Mouse (Mus musculus) heart, embryonic 15.5 days (tissue): Measurements from ENCODE around the gene Alg13. TPM values are rescaled to one million over a fixed set of nuclear protein-coding genes. Genes with fewer than 3 reads are reported as not detected.

Experiments
- ATAC-seq: fragments of 200-750 bp; cut with Nextera tagmentation; replicated peaks from 2 replicates; pipeline ENCODE4 v1.8.0; 2017; ENCODE audit warnings: low read depth, moderate TSS enrichment; ENCODE audit not compliant: insufficient number of reproducible peaks, insufficient read depth, low FRiP score
- H3K27ac ChIP-seq: fragments of 300-500 bp; sonication (generic); 2 replicates; pipeline ENCODE4 v1.5.1; 2015; ENCODE audit warnings: mild to moderate bottlenecking, inconsistent platforms
- H3K27me3 ChIP-seq: fragments of 300-500 bp; sonication (generic); 2 replicates; pipeline ENCODE4 v1.6.1; 2015; ENCODE audit warnings: inconsistent platforms
- H3K36me3 ChIP-seq: fragments of 300-500 bp; sonication (generic); 2 replicates; pipeline ENCODE4 v1.6.1; 2015; ENCODE audit warnings: mild to moderate bottlenecking, inconsistent platforms
- H3K4me1 ChIP-seq: fragments of 300-500 bp; sonication (generic); replicated peaks from 2 replicates; pipeline ENCODE4 v1.6.1; 2015; ENCODE audit warnings: inconsistent platforms
- H3K4me2 ChIP-seq: fragments of 300-500 bp; sonication (generic); 2 replicates; pipeline ENCODE4 v1.6.1; 2015; ENCODE audit warnings: inconsistent platforms, mild to moderate bottlenecking, moderate library complexity
- H3K4me3 ChIP-seq: fragments of 300-500 bp; sonication (generic); 2 replicates; pipeline ENCODE4 v1.5.1; 2015; ENCODE audit warnings: mild to moderate bottlenecking, inconsistent platforms
- H3K9ac ChIP-seq: fragments of 300-500 bp; sonication (generic); 2 replicates; pipeline ENCODE4 v1.6.1; 2015; ENCODE audit warnings: mild to moderate bottlenecking, inconsistent platforms
- H3K9me3 ChIP-seq: fragments of 300-500 bp; sonication (generic); replicated peaks from 2 replicates; pipeline ENCODE4 v1.6.1; 2016; ENCODE audit warnings: inconsistent platforms
- WGBS: fragments of 180-500 bp; shearing (Covaris S2); methylation state at CpG from one replicate; pipeline ENCODE4 v1.1.7; 2015; ENCODE audit warnings: mixed read lengths; 5-methylcytosine and 5-hydroxymethylcytosine counted together
- microRNA-seq: library from miRNA; unstranded; fragments of <30 nt; microRNA quantifications from one replicate; pipeline ENCODE4, GENCODE M21; 2016
- polyA plus RNA-seq: library from polyadenylated mRNA; unstranded; fragments of >200 nt; fragmentation: Nextera tagmentation; extraction: Ambion mirVana; gene quantifications from 2 replicates; pipeline ENCODE4 v1.2.1, GENCODE M21; 2015

Alg13 gene
- polyA plus RNA-seq, 1 experiment from 2014 or later = 12.6 TPM

DNA sequence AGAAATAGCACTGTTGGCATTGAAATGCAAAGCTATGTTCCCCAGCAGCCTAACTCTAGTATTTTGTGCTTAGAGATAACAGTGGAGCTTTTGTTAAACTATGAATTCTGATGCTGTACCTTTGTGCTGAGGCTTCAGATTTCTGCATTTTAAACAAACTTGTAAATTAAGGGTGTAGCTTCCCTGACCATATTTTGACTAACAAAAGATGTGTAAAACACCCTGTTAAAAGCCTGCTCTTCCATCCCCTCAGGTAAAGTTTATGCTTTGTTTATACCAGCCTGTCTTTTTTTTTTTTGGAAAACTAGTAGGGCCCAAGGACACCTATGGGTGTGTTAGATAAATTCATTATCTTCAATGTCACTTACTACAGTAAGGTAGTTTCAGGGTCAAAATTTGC, 20.3 kb downstream of the Alg13 start:
- H3K36me3 ChIP-seq = no peaks in the 10 kb centered on the region
- H3K27me3 ChIP-seq = no peaks in the 10 kb centered on the region
- H3K9me3 ChIP-seq = no peaks in the 10 kb centered on the region
- H3K27ac ChIP-seq = no peak overlapping the region
- H3K4me3 ChIP-seq = no peak overlapping the region
- H3K4me1 ChIP-seq = no peaks in the 10 kb centered on the region
- no peak overlapping the region for H3K4me2 ChIP-seq
- no peak overlapping the region for H3K9ac ChIP-seq
- no peak for ATAC-seq

GRCm38 (mm10) chrX:144338355-144338754, 20.8 kb downstream of the Alg13 start:
- Histone ChIP-seq H3K4me1 (no peaks in the 10 kb centered on the region), H3K4me2 (no peak overlapping the region), H3K36me3 (no peaks in the 10 kb centered on the region), H3K27ac (no peak overlapping the region), H3K9ac (no peak overlapping the region), H3K27me3 (no peaks in the 10 kb centered on the region), H3K9me3 (no peaks in the 10 kb centered on the region), H3K4me3 (no peak overlapping the region)
- ATAC-seq = no peak

GRCm38 (mm10) chrX:144374196-144374595, 56.6 kb downstream of the Alg13 start:
- WGBS = 70% methylated on average over 2 of the region's 2 CpGs
- no peaks in the 10 kb centered on the region for H3K36me3 ChIP-seq
- H3K4me3 ChIP-seq = no peak overlapping the region
- H3K27ac ChIP-seq = no peak overlapping the region
- no peaks in the 10 kb centered on the region for H3K27me3 ChIP-seq
- no peaks in the 10 kb centered on the region for H3K4me1 ChIP-seq
- ATAC-seq = no peak
- no peaks in the 10 kb centered on the region for H3K9me3 ChIP-seq
- no peak overlapping the region for H3K9ac ChIP-seq
- H3K4me2 ChIP-seq = no peak overlapping the region

DNA sequence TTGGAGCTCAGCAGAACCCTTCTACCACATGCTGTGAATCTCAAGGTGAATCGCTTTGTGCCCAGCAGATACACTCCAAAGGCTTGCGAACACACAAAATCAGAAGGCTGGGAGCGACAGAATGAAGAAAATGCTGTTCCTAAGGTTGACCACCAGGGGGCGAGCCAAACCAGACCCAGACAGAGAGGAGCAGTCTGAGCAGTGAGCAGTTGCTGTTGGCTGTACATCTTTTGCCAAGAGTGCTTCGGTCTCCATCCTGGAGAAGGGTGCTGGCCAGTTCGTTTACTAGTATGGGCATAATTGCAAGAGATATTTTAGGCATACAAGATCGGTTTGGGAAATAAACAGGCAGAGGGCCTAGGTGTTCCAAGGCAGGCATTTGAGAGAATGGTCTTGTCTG, 85.9 kb downstream of the Alg13 start:
- no peaks in the 10 kb centered on the region for H3K36me3 ChIP-seq
- no peak overlapping the region for H3K4me3 ChIP-seq
- H3K4me2 ChIP-seq = no peak overlapping the region
- no peaks in the 10 kb centered on the region for H3K27me3 ChIP-seq
- ATAC-seq = no peak
- no peaks in the 10 kb centered on the region for H3K4me1 ChIP-seq
- 24% methylated on average over 7 of the region's 7 CpGs for WGBS
- H3K27ac ChIP-seq = no peak overlapping the region
- no peak overlapping the region for H3K9ac ChIP-seq
- no peaks in the 10 kb centered on the region for H3K9me3 ChIP-seq

DNA sequence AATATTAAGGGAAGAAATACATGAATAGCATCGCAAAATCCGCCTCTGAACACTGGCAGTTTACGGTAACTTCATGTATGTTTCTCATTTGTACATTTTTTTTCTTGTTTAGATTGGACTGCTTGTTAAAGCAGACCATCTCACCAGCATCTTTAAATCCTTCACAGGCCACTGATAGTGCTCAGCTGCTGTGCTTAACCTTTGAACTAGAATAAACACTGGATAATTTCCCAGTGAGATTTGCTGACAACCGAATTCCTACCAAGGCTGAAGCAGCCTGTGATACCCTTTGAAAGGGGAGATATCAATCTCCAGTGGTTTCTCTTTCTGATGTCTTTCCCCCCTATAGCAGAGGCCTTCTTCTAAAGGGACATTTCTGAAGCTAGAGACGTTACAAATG, 90.4 kb downstream of the Alg13 start:
- Histone ChIP-seq H3K27me3 (no peaks in the 10 kb centered on the region), H3K4me2 (no peak overlapping the region), H3K27ac (no peak overlapping the region), H3K36me3 (no peaks in the 10 kb centered on the region), H3K9me3 (no peaks in the 10 kb centered on the region), H3K4me3 (no peak overlapping the region), H3K9ac (no peak overlapping the region), H3K4me1 (no peaks in the 10 kb centered on the region)
- WGBS = 64% methylated on average over 5 of the region's 5 CpGs
- ATAC-seq = no peak

- WGBS = 46% methylated on average over 1 of the region's 1 CpGs
- Histone ChIP-seq H3K4me3 (no peak overlapping the region), H3K4me2 (no peak overlapping the region), H3K9me3 (no peaks in the 10 kb centered on the region), H3K36me3 (no peaks in the 10 kb centered on the region), H3K27me3 (no peaks in the 10 kb centered on the region), H3K4me1 (no peaks in the 10 kb centered on the region), H3K9ac (no peak overlapping the region), H3K27ac (no peak overlapping the region)
- ATAC-seq = no peak
These were observed 102.7 kb downstream of the Alg13 start for GRCm38 (mm10) chrX:144420259-144420658.

DNA sequence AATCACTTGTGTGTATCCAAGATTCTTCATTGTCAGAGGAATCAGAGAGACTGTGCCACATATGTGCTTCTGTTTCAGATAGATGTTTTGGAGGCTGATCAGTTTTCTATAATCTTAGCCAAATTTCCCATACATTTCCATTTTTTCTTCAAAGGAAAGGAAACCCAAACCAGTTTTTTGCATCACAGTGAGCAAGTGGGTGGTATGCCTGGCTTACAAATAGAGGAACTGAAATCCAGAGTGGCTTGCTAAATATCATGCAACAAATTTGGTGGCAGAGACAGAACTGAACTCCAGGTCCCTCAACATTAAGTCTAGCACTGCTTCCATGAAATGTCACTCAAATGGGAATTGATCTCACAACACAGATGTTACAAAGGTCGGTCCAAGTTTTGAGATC, 103.5 kb downstream of the Alg13 start:
- ATAC-seq = no peak
- H3K4me2 ChIP-seq = no peak overlapping the region
- 89% methylated on average over 1 of the region's 1 CpGs for WGBS
- H3K27me3 ChIP-seq = no peaks in the 10 kb centered on the region
- no peaks in the 10 kb centered on the region for H3K4me1 ChIP-seq
- no peak overlapping the region for H3K9ac ChIP-seq
- H3K9me3 ChIP-seq = no peaks in the 10 kb centered on the region
- H3K4me3 ChIP-seq = no peak overlapping the region
- no peak overlapping the region for H3K27ac ChIP-seq
- H3K36me3 ChIP-seq = no peaks in the 10 kb centered on the region

- Histone ChIP-seq H3K4me2 (no peak overlapping the region), H3K4me1 (no peaks in the 10 kb centered on the region), H3K9me3 (no peaks in the 10 kb centered on the region), H3K9ac (no peak overlapping the region), H3K27ac (no peak overlapping the region), H3K36me3 (no peaks in the 10 kb centered on the region), H3K4me3 (no peak overlapping the region), H3K27me3 (no peaks in the 10 kb centered on the region)
- whole genome bisulfite sequencing = 65% methylated on average over 3 of the region's 3 CpGs
- ATAC-seq = no peak
These were observed 106.2 kb downstream of the Alg13 start for GRCm38 (mm10) chrX:144423848-144424247.

Small RNAs within 50 kb of the gene (microRNA-seq; reads per million reads assigned to microRNA genes)
- gene Mir680-2 = not detected

Other genes starting within 250 kb of the Alg13 start
- 0.93 and 1.1 TPM in 2 replicates for gene A730046J19Rik, start 164.1 kb upstream of the Alg13 start, polyA plus RNA-seq
- not detected in 2 replicates for gene Trpc5os, start 138.8 kb downstream of the Alg13 start, polyA plus RNA-seq